Mouse (Mus musculus) kidney, embryonic 15.5 days (tissue): ENCODE data around the gene Jun. TPM values are rescaled to one million over a fixed set of nuclear protein-coding genes. Genes with fewer than 3 reads are reported as not detected.
A peak's percentile ranks its signal among the peaks of the same experiment; 100 is the strongest.

Source experiments
- ATAC-seq: fragments of 200-750 bp; cut with Nextera tagmentation; replicated peaks from 2 replicates; pipeline ENCODE4 v1.8.0; 2017; ENCODE audit warnings: moderate TSS enrichment; ENCODE audit not compliant: low FRiP score
- H3K27ac ChIP-seq: fragments of 300-500 bp; sonication (generic); 2 replicates; pipeline ENCODE4 v1.5.1; 2015; ENCODE audit warnings: mild to moderate bottlenecking, inconsistent platforms
- H3K27me3 ChIP-seq: fragments of 300-500 bp; sonication (generic); 2 replicates; pipeline ENCODE4 v1.6.1; 2015; ENCODE audit warnings: inconsistent platforms
- H3K36me3 ChIP-seq: fragments of 300-500 bp; sonication (generic); 2 replicates; pipeline ENCODE4 v1.6.1; 2015; ENCODE audit warnings: inconsistent platforms
- H3K4me1 ChIP-seq: fragments of 300-500 bp; sonication (generic); 2 replicates; pipeline ENCODE4 v1.6.1; 2015; ENCODE audit warnings: inconsistent platforms
- H3K4me2 ChIP-seq: fragments of 300-500 bp; sonication (generic); 2 replicates; pipeline ENCODE4 v1.6.1; 2015; ENCODE audit warnings: moderate library complexity, mild to moderate bottlenecking, inconsistent platforms
- H3K4me3 ChIP-seq: fragments of 300-500 bp; sonication (generic); replicated peaks from 2 replicates; pipeline ENCODE4 v1.5.1; 2015; ENCODE audit warnings: mild to moderate bottlenecking, inconsistent platforms
- H3K9ac ChIP-seq: fragments of 300-500 bp; sonication (generic); 2 replicates; pipeline ENCODE4 v1.6.1; 2015; ENCODE audit warnings: mild to moderate bottlenecking, inconsistent platforms
- H3K9me3 ChIP-seq: fragments of 300-500 bp; sonication (generic); replicated peaks from 2 replicates; pipeline ENCODE4 v1.6.1; 2016; ENCODE audit warnings: inconsistent platforms
- WGBS: fragments of 180-500 bp; shearing (Covaris S2); methylation state at CpG from one replicate; pipeline ENCODE4 v1.1.7; 2015; ENCODE audit warnings: mixed read lengths; 5-methylcytosine and 5-hydroxymethylcytosine counted together
- polyA plus RNA-seq: library from polyadenylated mRNA; unstranded; fragments of >200 nt; fragmentation: Nextera tagmentation; extraction: Ambion mirVana; gene quantifications from 2 replicates; pipeline ENCODE4 v1.2.1, GENCODE M21; 2015

The Jun gene
- polyA plus RNA-seq, 1 experiment from 2014 or later: 70.1 TPM

GRCm38 (mm10) chr4:95091536-95091935 is 39.5 kb upstream of the Jun start:
- peaks cover 23% of the 10 kb centered on the region for H3K4me1 ChIP-seq
- H3K27ac ChIP-seq: no peak overlapping the region
- no peaks in the 10 kb centered on the region for H3K36me3 ChIP-seq
- no peak overlapping the region for H3K4me2 ChIP-seq
- WGBS: 87% methylated on average over 4 of the region's 4 CpGs
- H3K4me3 ChIP-seq: no peak overlapping the region
- no peaks in the 10 kb centered on the region for H3K27me3 ChIP-seq
- H3K9me3 ChIP-seq: no peaks in the 10 kb centered on the region
- ATAC-seq: no peak
- H3K9ac ChIP-seq: no peak overlapping the region

GRCm38 (mm10) chr4:95089968-95090367 is 37.9 kb upstream of the Jun start:
- ATAC-seq: no peak
- Histone ChIP-seq H3K4me1 (peaks cover 23% of the 10 kb centered on the region), H3K27me3 (no peaks in the 10 kb centered on the region), H3K4me2 (no peak overlapping the region), H3K27ac (no peak overlapping the region), H3K9ac (no peak overlapping the region), H3K4me3 (no peak overlapping the region), H3K36me3 (no peaks in the 10 kb centered on the region), H3K9me3 (no peaks in the 10 kb centered on the region)

- H3K9ac ChIP-seq: no peak overlapping the region
- no peak overlapping the region for H3K4me3 ChIP-seq
- no peaks in the 10 kb centered on the region for H3K9me3 ChIP-seq
- 96% methylated on average over 5 of the region's 5 CpGs for WGBS
- H3K27me3 ChIP-seq: no peaks in the 10 kb centered on the region
- peaks cover 19% of the 10 kb centered on the region for H3K4me1 ChIP-seq
- H3K4me2 ChIP-seq: no peak overlapping the region
- no peak for ATAC-seq
- no peak overlapping the region for H3K27ac ChIP-seq
- H3K36me3 ChIP-seq: no peaks in the 10 kb centered on the region
These were observed 37.0 kb upstream of the Jun start for GRCm38 (mm10) chr4:95089053-95089452.

DNA sequence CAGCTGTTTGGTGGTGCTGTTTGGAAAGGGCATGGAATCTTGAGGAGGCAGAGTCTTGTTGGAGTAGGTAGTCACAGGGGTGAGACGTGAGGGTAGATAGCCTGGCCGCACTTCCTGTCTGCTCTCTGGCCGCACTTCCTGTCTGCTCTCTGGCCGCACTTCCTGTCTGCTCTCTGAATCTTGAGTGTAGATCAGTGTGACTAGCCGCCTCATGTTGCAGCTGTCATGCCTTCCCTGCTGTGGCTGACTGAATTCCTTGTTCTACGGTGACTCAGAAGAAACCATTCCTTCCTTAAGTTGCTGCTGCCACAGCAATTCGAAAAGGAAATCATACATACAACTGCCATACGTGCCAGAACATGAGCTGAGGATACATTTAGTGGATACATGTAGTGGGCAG is 31.9 kb upstream of the Jun start:
- H3K4me2 ChIP-seq: no peak overlapping the region
- H3K36me3 ChIP-seq: no peaks in the 10 kb centered on the region
- no peak for ATAC-seq
- 82% methylated on average over 8 of the region's 8 CpGs for WGBS
- no peaks in the 10 kb centered on the region for H3K9me3 ChIP-seq
- no peaks in the 10 kb centered on the region for H3K27me3 ChIP-seq
- H3K27ac ChIP-seq: no peak overlapping the region
- H3K9ac ChIP-seq: no peak overlapping the region
- H3K4me1 ChIP-seq: peaks cover 32% of the 10 kb centered on the region
- H3K4me3 ChIP-seq: no peak overlapping the region

DNA sequence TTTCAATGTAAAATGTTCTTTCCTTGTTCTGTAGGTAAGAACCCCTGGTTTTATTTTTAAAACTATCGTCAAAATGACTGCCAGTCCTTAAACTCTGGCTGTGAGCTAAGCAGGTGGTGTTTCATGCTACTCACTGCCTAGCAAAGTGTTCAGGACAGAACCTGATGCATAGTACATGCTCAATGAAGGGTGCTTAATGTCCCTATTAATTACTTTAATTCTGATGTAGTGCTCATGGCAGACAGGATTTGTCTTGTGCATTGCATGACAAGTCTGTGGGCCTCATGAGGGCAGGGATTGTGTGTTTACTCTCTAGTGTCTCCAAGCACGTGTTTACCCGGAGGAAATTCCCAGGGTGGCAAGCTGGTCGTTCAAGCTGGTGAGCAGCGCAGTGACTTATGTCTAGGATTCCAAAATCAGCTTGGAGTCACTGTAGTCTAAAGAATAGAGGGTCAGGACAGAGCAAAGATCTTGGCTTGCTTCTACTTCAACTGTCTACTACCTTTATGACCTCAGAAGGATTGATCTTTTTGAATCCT is 31.2 kb upstream of the Jun start:
- Histone ChIP-seq H3K27me3 (no peaks in the 10 kb centered on the region), H3K4me3 (no peak overlapping the region), H3K36me3 (no peaks in the 10 kb centered on the region), H3K27ac (peak overlapping the region; percentile 70), H3K9me3 (no peaks in the 10 kb centered on the region), H3K4me1 (peaks cover 32% of the 10 kb centered on the region), H3K9ac (no peak overlapping the region), H3K4me2 (no peak overlapping the region)
- ATAC-seq: no peak
- 71% methylated on average over 5 of the region's 5 CpGs for WGBS

- Histone ChIP-seq H3K36me3 (no peaks in the 10 kb centered on the region), H3K27ac (peak overlapping the region; percentile 70), H3K9me3 (no peaks in the 10 kb centered on the region), H3K4me2 (no peak overlapping the region), H3K4me3 (no peak overlapping the region), H3K4me1 (peaks cover 32% of the 10 kb centered on the region), H3K9ac (no peak overlapping the region), H3K27me3 (no peaks in the 10 kb centered on the region)
- peak; percentile 63; the same call in 1 of the 2 replicates for ATAC-seq
- 46% methylated on average over 4 of the region's 4 CpGs for WGBS
These were observed 30.6 kb upstream of the Jun start for GRCm38 (mm10) chr4:95082481-95083088.

GRCm38 (mm10) chr4:95081632-95082031 is 29.6 kb upstream of the Jun start:
- Histone ChIP-seq H3K36me3 (no peaks in the 10 kb centered on the region), H3K4me1 (peaks cover 33% of the 10 kb centered on the region), H3K9ac (no peak overlapping the region), H3K4me2 (no peak overlapping the region), H3K9me3 (no peaks in the 10 kb centered on the region), H3K27me3 (no peaks in the 10 kb centered on the region), H3K4me3 (no peak overlapping the region), H3K27ac (peak overlapping the region; percentile 64)
- WGBS: 46% methylated on average over 8 of the region's 8 CpGs
- ATAC-seq: 0 out of 2 replicates have a peak, but pooled peaks have one; percentile 22

DNA sequence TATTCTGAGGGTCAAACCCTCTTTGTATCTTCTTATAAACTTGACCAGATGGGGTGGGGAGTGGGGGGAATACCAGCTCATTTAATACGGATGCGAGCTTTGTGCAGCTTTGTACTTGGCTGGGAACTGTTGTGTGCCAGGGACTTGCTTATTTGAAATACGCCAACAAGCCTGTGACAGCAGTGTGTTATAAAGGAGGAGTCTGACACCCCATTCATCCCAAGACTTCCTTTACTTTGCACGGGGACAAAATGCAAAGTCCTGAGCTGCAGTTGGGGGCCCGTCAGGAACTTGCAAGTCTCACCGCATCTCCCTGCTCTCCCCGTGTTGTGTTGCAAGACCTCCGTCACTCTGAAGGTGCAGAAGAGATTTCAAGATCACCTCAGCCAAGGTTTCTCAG is 26.6 kb upstream of the Jun start:
- no peak overlapping the region for H3K4me2 ChIP-seq
- WGBS: 62% methylated on average over 8 of the region's 8 CpGs
- ATAC-seq: no peak

GRCm38 (mm10) chr4:95076279-95076678 is 24.3 kb upstream of the Jun start:
- Histone ChIP-seq H3K9ac (no peak overlapping the region), H3K4me3 (no peak overlapping the region), H3K36me3 (no peaks in the 10 kb centered on the region), H3K9me3 (no peaks in the 10 kb centered on the region), H3K27me3 (no peaks in the 10 kb centered on the region), H3K4me2 (peak overlapping the region; percentile 23; the same call in 1 of the 2 replicates), H3K27ac (peak overlapping the region; percentile 50), H3K4me1 (peaks cover 22% of the 10 kb centered on the region)
- WGBS: 47% methylated on average over 14 of the region's 14 CpGs
- no peak for ATAC-seq

More for the DNA sequence above, 26.6 kb upstream of the Jun start:
- Histone ChIP-seq H3K27ac (no peak overlapping the region), H3K4me1 (peaks cover 38% of the 10 kb centered on the region), H3K4me3 (no peak overlapping the region), H3K36me3 (no peaks in the 10 kb centered on the region), H3K9me3 (no peaks in the 10 kb centered on the region), H3K9ac (no peak overlapping the region), H3K27me3 (no peaks in the 10 kb centered on the region)

- ATAC-seq: peak; percentile 55; the same call in 1 of the 2 replicates
- Histone ChIP-seq H3K27ac (peak overlapping the region; percentile 50; the same call in 1 of the 2 replicates), H3K27me3 (no peaks in the 10 kb centered on the region), H3K4me3 (no peak overlapping the region), H3K9ac (no peak overlapping the region), H3K4me1 (peaks cover 22% of the 10 kb centered on the region), H3K36me3 (no peaks in the 10 kb centered on the region), H3K9me3 (no peaks in the 10 kb centered on the region), H3K4me2 (peak overlapping the region; percentile 23; the same call in 1 of the 2 replicates)
- 76% methylated on average over 17 of the region's 17 CpGs for WGBS
These were observed 23.6 kb upstream of the Jun start for GRCm38 (mm10) chr4:95075591-95076002.

GRCm38 (mm10) chr4:95074319-95074718 is 22.3 kb upstream of the Jun start:
- peaks cover 19% of the 10 kb centered on the region for H3K4me1 ChIP-seq
- no peaks in the 10 kb centered on the region for H3K9me3 ChIP-seq
- no peak for ATAC-seq
- no peaks in the 10 kb centered on the region for H3K27me3 ChIP-seq
- H3K36me3 ChIP-seq: no peaks in the 10 kb centered on the region
- WGBS: 84% methylated on average over 6 of the region's 6 CpGs
- no peak overlapping the region for H3K4me3 ChIP-seq
- H3K27ac ChIP-seq: no peak overlapping the region
- no peak overlapping the region for H3K9ac ChIP-seq
- H3K4me2 ChIP-seq: no peak overlapping the region

- Histone ChIP-seq H3K27ac (peak overlapping the region; percentile 22; the same call in 1 of the 2 replicates), H3K4me2 (no peak overlapping the region), H3K9me3 (no peaks in the 10 kb centered on the region), H3K4me1 (peaks cover 17% of the 10 kb centered on the region), H3K36me3 (no peaks in the 10 kb centered on the region), H3K9ac (no peak overlapping the region), H3K4me3 (no peak overlapping the region), H3K27me3 (no peaks in the 10 kb centered on the region)
- WGBS: 60% methylated on average over 10 of the region's 10 CpGs
- ATAC-seq: no peak
These were observed 21.3 kb upstream of the Jun start for GRCm38 (mm10) chr4:95073214-95073750.
